Mouse (Mus musculus) embryonic facial prominence, embryonic 15.5 days (tissue): Measurements from ENCODE around the gene Tmem177. TPM values are rescaled to one million over a fixed set of nuclear protein-coding genes. Genes with fewer than 3 reads are reported as not detected.

Experiments
- polyA plus RNA-seq: library from polyadenylated mRNA; unstranded; fragments of >200 nt; fragmentation: Nextera tagmentation; extraction: Ambion mirVana; gene quantifications from 2 replicates; pipeline ENCODE4 v1.2.1, GENCODE M21; 2015

The Tmem177 gene
- polyA plus RNA-seq, 1 experiment from 2014 or later: 8.1 TPM

Other genes with a start within 250 kb of the Tmem177 start
- 6.6 and 7.0 TPM in 2 replicates for gene Ptpn4, start 75.6 kb downstream of the Tmem177 start, polyA plus RNA-seq
- 0.55 and 1.5 TPM in 2 replicates for gene Cfap221, start 84.0 kb upstream of the Tmem177 start, polyA plus RNA-seq
- gene Sctr, start 93.7 kb upstream of the Tmem177 start, polyA plus RNA-seq: 0.08 and 0.20 TPM in 2 replicates
- 9.9 and 11.4 TPM in 2 replicates for gene Tmem37, start 160.9 kb upstream of the Tmem177 start, polyA plus RNA-seq
- 797 and 816 TPM in 2 replicates for gene Dbi, start 207.9 kb upstream of the Tmem177 start, polyA plus RNA-seq
- 17.9 and 19.1 TPM in 2 replicates for gene 3110009E18Rik, start 208.0 kb upstream of the Tmem177 start, polyA plus RNA-seq